Mouse (Mus musculus): ENCODE measurements at regions not wholly inside any gene's neighbourhood (a gene's known extent, or its start where the extent isn't known, plus 50 kb on each side); places are given as distances from the start of the nearest gene placed in this dataset.

DNA sequence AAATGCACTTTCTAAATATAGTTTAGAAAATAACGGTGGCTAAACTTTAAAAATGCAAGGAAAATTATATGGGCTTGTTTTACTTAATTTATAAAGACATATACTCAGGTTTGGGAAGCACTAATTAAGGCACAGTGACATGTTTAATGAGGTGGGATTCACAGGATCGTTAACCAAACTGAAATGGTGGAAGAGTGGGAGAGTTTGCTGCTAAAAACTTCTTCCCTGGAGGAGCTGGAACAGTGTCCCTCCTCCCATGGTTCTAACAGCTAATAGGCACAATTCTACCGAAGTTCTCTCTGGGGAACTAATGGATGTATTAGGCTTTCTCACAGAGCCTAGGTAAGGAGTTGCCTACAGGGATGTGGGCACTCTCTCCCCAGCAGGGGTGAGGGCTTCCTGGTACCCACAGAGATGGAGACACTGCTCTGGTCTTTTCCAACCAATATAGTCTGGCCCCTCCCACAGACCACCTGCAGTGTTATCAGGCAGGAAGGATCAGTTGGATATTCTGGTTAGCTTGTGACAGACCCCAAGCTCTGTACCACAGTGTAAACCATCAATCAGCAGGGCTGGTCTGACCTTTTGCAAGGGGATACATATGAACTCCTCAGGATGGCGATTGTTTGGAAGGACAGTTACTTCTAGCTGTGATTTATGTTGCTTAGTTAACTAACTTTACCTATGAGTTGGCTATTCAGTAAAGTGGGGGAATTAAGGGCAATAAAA lies 309.0 kb upstream of the Zic4 start:
- Histone ChIP-seq H3K4me3 (ENCODE audit: low read depth, low read length) (no peak overlapping the region), H3K9me3 (ENCODE audit: low read depth, low read length) (no peaks in the 10 kb centered on the region), H3K9ac (no peak overlapping the region), H3K4me1 (ENCODE audit: insufficient read depth) (no peaks in the 10 kb centered on the region), H3K27me3 (ENCODE audit: insufficient read depth, low read length) (no peaks in the 10 kb centered on the region), H3K36me3 (ENCODE audit: insufficient read depth) (no peaks in the 10 kb centered on the region), H3K27ac (ENCODE audit: low read depth) (no peak overlapping the region), H3K4me2 (no peak overlapping the region)
- 46% methylated on average over 4 of the region's 4 CpGs for WGBS
- ATAC-seq (ENCODE audit: insufficient read depth) (no peak), DNase-seq (no peak)
- no peak for TF ChIP-seq CTCF (IDR thresholded peaks at IDR 0.05; ENCODE audit: low read depth)

GRCm38 (mm10) chr9:91059460-91059859 lies 302.8 kb upstream of the Zic4 start:
- Histone ChIP-seq H3K4me1 (ENCODE audit: insufficient read depth) (no peaks in the 10 kb centered on the region), H3K4me3 (ENCODE audit: low read depth, low read length) (no peak overlapping the region), H3K4me2 (no peak overlapping the region), H3K9ac (no peak overlapping the region), H3K9me3 (ENCODE audit: low read depth, low read length) (no peaks in the 10 kb centered on the region), H3K36me3 (ENCODE audit: insufficient read depth) (no peaks in the 10 kb centered on the region), H3K27me3 (ENCODE audit: insufficient read depth, low read length) (no peaks in the 10 kb centered on the region), H3K27ac (ENCODE audit: low read depth) (no peak overlapping the region)
- 0 out of 2 replicates have a peak, but pooled peaks have one; percentile 11 for TF ChIP-seq CTCF (IDR thresholded peaks at IDR 0.05; ENCODE audit: low read depth)
- DNase-seq (no peak), ATAC-seq (ENCODE audit: insufficient read depth) (no peak)
- WGBS, result 66% methylated on average over 4 of the region's 4 CpGs

GRCm38 (mm10) chr9:91069496-91069895 lies 292.7 kb upstream of the Zic4 start:
- WGBS, result 64% methylated on average over 5 of the region's 5 CpGs
- no peak overlapping the region for H3K4me3 ChIP-seq (ENCODE audit: low read depth, low read length)
- H3K4me1 ChIP-seq (ENCODE audit: insufficient read depth), result no peaks in the 10 kb centered on the region
- no peak for DNase-seq
- no peak overlapping the region for H3K9ac ChIP-seq
- H3K9me3 ChIP-seq (ENCODE audit: low read depth, low read length), result no peaks in the 10 kb centered on the region
- ATAC-seq (ENCODE audit: insufficient read depth), result no peak
- no peaks in the 10 kb centered on the region for H3K36me3 ChIP-seq (ENCODE audit: insufficient read depth)
- no peaks in the 10 kb centered on the region for H3K27me3 ChIP-seq (ENCODE audit: insufficient read depth, low read length)
- H3K27ac ChIP-seq (ENCODE audit: low read depth), result no peak overlapping the region
- TF ChIP-seq CTCF (IDR thresholded peaks at IDR 0.05; ENCODE audit: low read depth), result no peak
- no peak overlapping the region for H3K4me2 ChIP-seq

DNA sequence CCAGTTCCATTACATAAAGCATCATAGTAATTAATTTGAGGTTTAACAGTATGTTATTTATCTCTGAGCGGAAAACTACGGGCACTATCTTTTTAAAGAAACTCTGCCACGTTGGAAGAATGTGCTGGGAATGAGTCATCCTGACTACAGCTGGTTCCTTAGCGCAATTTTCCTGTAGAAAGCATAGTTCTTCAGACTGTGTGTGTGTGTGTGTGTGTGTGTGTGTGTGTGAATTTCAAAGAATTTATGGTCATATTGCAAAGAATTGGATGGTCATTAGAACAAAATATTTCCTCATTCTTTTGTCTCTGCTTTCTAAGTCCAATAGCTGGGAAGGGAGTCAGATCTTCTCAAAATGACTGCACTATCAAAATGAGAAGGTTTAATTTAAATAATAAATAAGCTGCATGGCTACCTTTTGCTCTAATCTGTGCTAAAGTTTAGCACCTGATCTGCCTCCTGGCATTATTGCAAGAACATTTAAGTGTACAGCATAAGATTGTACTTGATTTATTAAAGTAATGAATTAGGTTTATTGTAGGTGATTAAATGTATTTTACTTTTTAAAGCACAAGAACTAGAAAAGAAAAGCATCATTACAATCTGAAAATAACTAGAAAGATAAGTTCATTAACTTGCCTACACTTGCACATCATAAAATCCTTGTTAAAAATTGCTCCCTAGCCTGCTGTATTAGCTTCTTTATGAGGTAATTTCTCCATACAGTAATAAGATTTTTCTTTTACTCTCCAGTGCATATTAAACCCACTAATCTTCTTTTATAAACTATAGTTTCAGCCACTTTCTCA lies 288.6 kb upstream of the Zic4 start:
- no peak overlapping the region for H3K4me3 ChIP-seq (ENCODE audit: low read depth, low read length)
- H3K9ac ChIP-seq, result no peak overlapping the region
- no peak for TF ChIP-seq CTCF (IDR thresholded peaks at IDR 0.05; ENCODE audit: low read depth)
- H3K27ac ChIP-seq (ENCODE audit: low read depth), result no peak overlapping the region
- no peak for ATAC-seq (ENCODE audit: insufficient read depth)
- no peaks in the 10 kb centered on the region for H3K36me3 ChIP-seq (ENCODE audit: insufficient read depth)
- peak; percentile 7 for DNase-seq
- no peak overlapping the region for H3K4me2 ChIP-seq
- no peaks in the 10 kb centered on the region for H3K9me3 ChIP-seq (ENCODE audit: low read depth, low read length)
- 43% methylated on average over 4 of the region's 4 CpGs for WGBS
- no peaks in the 10 kb centered on the region for H3K4me1 ChIP-seq (ENCODE audit: insufficient read depth)
- H3K27me3 ChIP-seq (ENCODE audit: insufficient read depth, low read length), result no peaks in the 10 kb centered on the region

DNA sequence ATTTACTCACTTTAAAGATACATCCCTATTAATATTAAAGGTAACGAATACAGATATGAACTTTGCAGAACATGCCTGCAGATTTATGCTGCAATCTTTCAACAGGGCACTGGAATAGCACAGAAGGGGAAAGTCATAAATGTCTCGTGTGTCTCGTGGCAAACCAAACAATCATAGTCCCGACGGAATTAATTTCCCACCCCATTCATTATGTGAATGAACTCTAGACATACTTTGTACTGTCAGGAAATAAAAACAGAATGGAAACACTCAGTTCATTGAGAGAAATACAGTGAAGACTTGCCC lies 288.1 kb upstream of the Zic4 start:
- no peak overlapping the region for H3K9ac ChIP-seq
- H3K4me3 ChIP-seq (ENCODE audit: low read depth, low read length), result no peak overlapping the region
- TF ChIP-seq CTCF (IDR thresholded peaks at IDR 0.05; ENCODE audit: low read depth), result no peak
- H3K27me3 ChIP-seq (ENCODE audit: insufficient read depth, low read length), result no peaks in the 10 kb centered on the region
- no peak overlapping the region for H3K27ac ChIP-seq (ENCODE audit: low read depth)
- H3K4me2 ChIP-seq, result no peak overlapping the region
- H3K9me3 ChIP-seq (ENCODE audit: low read depth, low read length), result no peaks in the 10 kb centered on the region
- no peak for ATAC-seq (ENCODE audit: insufficient read depth)
- no peaks in the 10 kb centered on the region for H3K4me1 ChIP-seq (ENCODE audit: insufficient read depth)
- 30% methylated on average over 5 of the region's 5 CpGs for WGBS
- DNase-seq, result peak; percentile 2
- no peaks in the 10 kb centered on the region for H3K36me3 ChIP-seq (ENCODE audit: insufficient read depth)

DNA sequence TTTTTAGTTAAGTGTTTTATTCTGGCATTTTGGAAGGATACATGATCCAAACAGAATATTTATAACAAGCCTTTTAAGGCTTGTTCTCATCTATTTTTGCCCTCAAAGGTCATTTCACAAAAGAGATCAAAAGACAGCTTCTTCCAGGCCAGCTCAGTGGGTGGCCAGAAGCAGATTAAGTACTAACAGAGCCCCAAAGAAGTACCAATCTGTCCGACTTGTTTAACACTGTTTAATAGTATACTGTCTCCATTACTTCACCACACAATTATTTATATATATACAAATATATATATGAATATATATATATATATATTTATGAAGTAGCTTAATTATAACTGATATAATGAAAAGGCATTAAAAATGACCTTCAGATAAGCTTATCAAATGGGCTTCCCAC lies 284.7 kb upstream of the Zic4 start:
- Histone ChIP-seq H3K9me3 (ENCODE audit: low read depth, low read length) (no peaks in the 10 kb centered on the region), H3K4me3 (ENCODE audit: low read depth, low read length) (no peak overlapping the region), H3K4me1 (ENCODE audit: insufficient read depth) (no peaks in the 10 kb centered on the region), H3K4me2 (no peak overlapping the region), H3K36me3 (ENCODE audit: insufficient read depth) (no peaks in the 10 kb centered on the region), H3K27ac (ENCODE audit: low read depth) (no peak overlapping the region), H3K27me3 (ENCODE audit: insufficient read depth, low read length) (no peaks in the 10 kb centered on the region), H3K9ac (no peak overlapping the region)
- no peak for TF ChIP-seq CTCF (IDR thresholded peaks at IDR 0.05; ENCODE audit: low read depth)
- peak; percentile 80; the same call in 1 of the 2 replicates for ATAC-seq (ENCODE audit: insufficient read depth)
- DNase-seq, result peak; percentile 28
- WGBS, result 21% methylated on average over 1 of the region's 1 CpGs

- DNase-seq (peak; percentile 20), ATAC-seq (ENCODE audit: insufficient read depth) (no peak)
- H3K9ac ChIP-seq, result no peak overlapping the region
- TF ChIP-seq CTCF (IDR thresholded peaks at IDR 0.05; ENCODE audit: low read depth), result no peak
- H3K27me3 ChIP-seq (ENCODE audit: insufficient read depth, low read length), result no peaks in the 10 kb centered on the region
- no peak overlapping the region for H3K4me3 ChIP-seq (ENCODE audit: low read depth, low read length)
- no peak overlapping the region for H3K4me2 ChIP-seq
- H3K4me1 ChIP-seq (ENCODE audit: insufficient read depth), result no peaks in the 10 kb centered on the region
- 9% methylated on average over 1 of the region's 1 CpGs for WGBS
- no peak overlapping the region for H3K27ac ChIP-seq (ENCODE audit: low read depth)
- no peaks in the 10 kb centered on the region for H3K9me3 ChIP-seq (ENCODE audit: low read depth, low read length)
- H3K36me3 ChIP-seq (ENCODE audit: insufficient read depth), result no peaks in the 10 kb centered on the region
Observed at GRCm38 (mm10) chr9:91083791-91084190, 278.4 kb upstream of the Zic4 start.
